Comparison of ENCODE assay signal across 9 mouse cellular contexts in the genomic region with DNA sequence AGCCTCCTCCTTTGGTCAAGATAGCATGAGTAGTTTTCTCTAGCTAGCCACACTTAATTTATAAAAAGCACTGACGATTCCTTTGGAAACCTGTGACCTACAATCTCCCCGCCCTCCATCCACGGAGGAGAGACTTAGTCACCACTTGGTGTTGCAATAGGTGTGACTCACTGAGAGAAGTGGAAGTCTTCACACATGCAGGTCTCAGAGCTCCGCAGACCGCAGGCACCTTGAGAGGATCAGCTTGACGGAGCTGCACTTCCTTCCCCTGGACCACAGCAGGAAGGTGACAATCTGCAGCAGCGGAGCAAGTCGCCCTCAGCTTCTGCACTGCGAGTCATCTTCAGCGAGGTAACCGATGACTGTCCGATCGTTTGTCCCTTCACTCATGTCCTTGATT. TPM values are rescaled to one million over a fixed set of nuclear protein-coding genes. Genes with fewer than 3 reads are reported as not detected.
DNase-seq lines count a peak whose midpoint lies in the region; ATAC-seq and TF ChIP-seq lines count a peak whose summit lies in the region.
"Had no signal": no experiment of that assay in that cellular context is flagged by ENCODE, and none has a peak within 500 bp of the region (broad histone marks: within the 10 kb centered on the region; RNA-seq: fewer than 3 reads in every experiment).

Gene Dhrs9 (plus strand): TSS at position 165 of the 400 bp plus-strand sequence.

- intact Hi-C loops in gastrocnemius, adult 2 months (cut with DNase I) = no loop called here

- H3K9me3 ChIP-seq in embryonic facial prominence, embryonic 14.5 days (ENCODE audit: control insufficient read depth, low read length) = no peaks in the 10 kb centered on the region
- H3K9me3 ChIP-seq in embryonic facial prominence, embryonic 10.5 days = no peaks in the 10 kb centered on the region
- H3K9me3 ChIP-seq in intestine, embryonic 15.5 days = no peaks in the 10 kb centered on the region

- no peak within 1 kb of the TSS for H3K27ac ChIP-seq in embryonic facial prominence, embryonic 14.5 days (replicated peaks; ENCODE audit: low read depth, low read length)
- H3K27ac ChIP-seq in embryonic facial prominence, embryonic 10.5 days (replicated peaks) = no peak within 1 kb of the TSS
- no peak within 1 kb of the TSS for H3K27ac ChIP-seq in intestine, embryonic 15.5 days
- no peak within 1 kb of the TSS for H3K27ac ChIP-seq in gastrocnemius, adult 2 months

- H3K27me3 ChIP-seq in embryonic facial prominence, embryonic 14.5 days (replicated peaks; ENCODE audit: control insufficient read depth, insufficient read depth, low read length) = no peaks in the 10 kb centered on the region
- H3K27me3 ChIP-seq in embryonic facial prominence, embryonic 10.5 days (replicated peaks; ENCODE audit: low read depth, poor library complexity, severe bottlenecking) = no peaks in the 10 kb centered on the region
- H3K27me3 ChIP-seq in intestine, embryonic 15.5 days (replicated peaks) = no peaks in the 10 kb centered on the region

- peak within 1 kb of the TSS; percentile 19; the same call in 1 of the 2 replicates for H3K9ac ChIP-seq in embryonic facial prominence, embryonic 14.5 days (ENCODE audit: low read depth, low read length)
- H3K9ac ChIP-seq in intestine, embryonic 15.5 days = no peak within 1 kb of the TSS

- H3K4me3 ChIP-seq in embryonic facial prominence, embryonic 14.5 days (ENCODE audit: low read depth, low read length) = no peak within 1 kb of the TSS
- H3K4me3 ChIP-seq in embryonic facial prominence, embryonic 10.5 days = no peak within 1 kb of the TSS
- H3K4me3 ChIP-seq in intestine, embryonic 15.5 days (replicated peaks) = no peak within 1 kb of the TSS
- no peak within 1 kb of the TSS for H3K4me3 ChIP-seq in gastrocnemius, adult 2 months

- DNase-seq in embryonic facial prominence, embryonic 14.5 days (ENCODE audit: low spot score) = no peak
- DNase-seq in embryonic facial prominence, embryonic 10.5 days (ENCODE audit: low spot score) = no peak
- DNase-seq in Muller cell, postnatal 12 days (ENCODE audit: inconsistent ontology term) = peak; percentile 61
- DNase-seq in gastrocnemius, postnatal 10 days = no peak
- DNase-seq in layer of hippocampus, postnatal 14 days (ENCODE audit: low spot score in 2 of 2) = no peak
- DNase-seq in gastrocnemius, adult 2 months = no peak
- DNase-seq: cerebellum, postnatal 25 days had no signal

- no peak within 1 kb of the TSS for H3K4me2 ChIP-seq in embryonic facial prominence, embryonic 14.5 days (ENCODE audit: low read depth, low read length)
- H3K4me2 ChIP-seq in intestine, embryonic 15.5 days (replicated peaks) = 0 out of 2 replicates have a peak within 1 kb of the TSS, but pooled peaks have one; percentile 27

- no peaks in the 10 kb centered on the region for H3K36me3 ChIP-seq in embryonic facial prominence, embryonic 14.5 days (ENCODE audit: control insufficient read depth, insufficient read depth, low read length)
- H3K36me3 ChIP-seq in embryonic facial prominence, embryonic 10.5 days (replicated peaks) = no peaks in the 10 kb centered on the region
- H3K36me3 ChIP-seq in intestine, embryonic 15.5 days = no peaks in the 10 kb centered on the region

- ATAC-seq in embryonic facial prominence, embryonic 14.5 days (ENCODE audit: low read depth) = no peak
- peak; percentile 89 for ATAC-seq in intestine, embryonic 15.5 days
- ATAC-seq in monocyte, adult 5-6 weeks (replicated peaks; ENCODE audit: insufficient number of reproducible peaks, low FRiP score, low TSS enrichment, poor library complexity, severe bottlenecking) = peak; percentile 97

- TF ChIP-seq CTCF in gastrocnemius, adult 2 months (IDR thresholded peaks at IDR 0.05) = no peak

- WGBS in embryonic facial prominence, embryonic 14.5 days = 75% methylated on average over 13 of the region's 13 CpGs
- WGBS in embryonic facial prominence, embryonic 10.5 days = 86% methylated on average over 13 of the region's 13 CpGs
- 38% methylated on average over 13 of the region's 13 CpGs for WGBS in intestine, embryonic 15.5 days

- H3K4me1 ChIP-seq in embryonic facial prominence, embryonic 14.5 days (ENCODE audit: control insufficient read depth, insufficient read depth, low read length) = no peaks in the 10 kb centered on the region
- peaks cover 4% of the 10 kb centered on the region; the same call in 1 of the 2 replicates for H3K4me1 ChIP-seq in embryonic facial prominence, embryonic 10.5 days
- H3K4me1 ChIP-seq in intestine, embryonic 15.5 days (replicated peaks) = no peaks in the 10 kb centered on the region

RNA-seq across cellular contexts. Expression of gene Dhrs9, which starts in this region (rescaled TPM):
- 0.08 TPM in 1 of 2 replicates, not detected in the other for polyA plus RNA-seq in embryonic facial prominence, embryonic 14.5 days (2014; fragmentation: Nextera tagmentation; extraction: Ambion mirVana)
- polyA plus RNA-seq in embryonic facial prominence, embryonic 10.5 days (2016; fragmentation: Nextera tagmentation; extraction: Ambion mirVana) = not detected in 2 replicates
- 0.36 and 0.37 TPM in 2 replicates for polyA plus RNA-seq in intestine, embryonic 15.5 days (2015; fragmentation: Nextera tagmentation; extraction: Ambion mirVana)
- total RNA-seq in monocyte, adult 5-6 weeks (2017) = 0.21 TPM in 1 of 3 replicates, not detected in the others
- under 1 TPM; 0.05 to 0.07 TPM for total RNA-seq in gastrocnemius, postnatal 10 days (2021)
- not detected for total RNA-seq in layer of hippocampus, postnatal 14 days (2021)
- not detected for total RNA-seq in gastrocnemius, adult 2 months (2021)

Comparison
In these comparisons a context has a peak if more than half of its experiments do, and no peak if none do; other contexts are left out.
1. Peak in ATAC-seq and H3K4me2 ChIP-seq in intestine, embryonic 15.5 days; RNA of the gene not detected or under 1 TPM.
2. Peak in ATAC-seq in monocyte, adult 5-6 weeks; RNA of the gene not detected or under 1 TPM.